Mouse (Mus musculus) C2C12 (cell line): ENCODE measurements at regions not wholly inside any gene's neighbourhood (a gene's known extent, or its start where the extent isn't known, plus 50 kb on each side); places are given as distances from the start of the nearest gene placed in this dataset.

Experiments used
- CEBPB ChIP-seq: IDR thresholded peaks from one replicate; pipeline ENCODE4 v1.6.1; 2011; ENCODE audit warnings: low read depth, mild to moderate bottlenecking, control low read depth, moderate library complexity
- CTCF ChIP-seq: IDR thresholded peaks from one replicate; pipeline ENCODE4 v1.5.1; 2011; ENCODE audit not compliant: control insufficient read depth, insufficient read depth, insufficient read length
- FOSL1 ChIP-seq: IDR thresholded peaks from one replicate; pipeline ENCODE4 v1.8.0; 2011; ENCODE audit warnings: mild to moderate bottlenecking, low read length; ENCODE audit not compliant: poor library complexity, insufficient read depth, severe bottlenecking
- MAX ChIP-seq: IDR thresholded peaks from one replicate; pipeline ENCODE4 v1.6.1; 2011; ENCODE audit warnings: mild to moderate bottlenecking, control low read depth
- MYOD1 ChIP-seq: IDR thresholded peaks from one replicate; pipeline ENCODE4 v1.6.1; 2011; ENCODE audit warnings: low read depth; ENCODE audit not compliant: control insufficient read depth, insufficient read length
- MYOG ChIP-seq: IDR thresholded peaks from one replicate; pipeline ENCODE4 v1.6.1; 2011; ENCODE audit not compliant: control insufficient read depth, insufficient read length; ENCODE audit errors: extremely low read depth
- USF1 ChIP-seq: IDR thresholded peaks from one replicate; pipeline ENCODE4 v1.6.1; 2011; ENCODE audit warnings: low read depth, mild to moderate bottlenecking, control low read depth, moderate library complexity

DNA sequence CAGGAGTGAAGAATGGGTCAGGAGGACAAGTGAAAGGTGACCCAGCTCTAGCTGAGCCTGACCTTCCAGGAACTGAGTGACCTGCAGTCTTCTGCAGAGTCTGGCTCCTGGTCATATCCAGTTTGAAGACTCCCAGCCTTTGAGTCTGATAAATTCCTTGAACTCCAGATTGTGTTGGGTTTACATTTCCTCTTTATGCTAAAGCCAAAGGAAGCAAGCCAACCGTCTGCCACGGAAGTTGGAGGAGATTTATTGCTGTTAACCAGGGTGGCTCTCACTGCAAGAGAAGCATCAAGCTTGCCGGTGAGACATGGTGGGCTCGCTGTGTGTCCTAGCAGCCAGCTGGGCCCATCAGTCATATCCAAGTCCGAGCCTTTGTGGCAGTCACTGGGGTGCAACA lies 276.4 kb downstream of the Cbln1 start:
- no peak for TF ChIP-seq CTCF
- no peak for TF ChIP-seq FOSL1
- no peak for TF ChIP-seq MYOG
- no peak for TF ChIP-seq USF1
- no peak for TF ChIP-seq MYOD1
- no peak for TF ChIP-seq MAX
- no peak for TF ChIP-seq CEBPB
